Mouse (Mus musculus): ENCODE measurements at regions not wholly inside any gene's neighbourhood (a gene's known extent, or its start where the extent isn't known, plus 50 kb on each side); places are given as distances from the start of the nearest gene placed in this dataset.

GRCm38 (mm10) chr8:86368062-86368461, 212.4 kb downstream of the Abcc12 start:
- Histone ChIP-seq H3K4me3 (replicated peaks; ENCODE audit: low read length) (no peak overlapping the region), H3K4me2 (ENCODE audit: low read depth, low read length) (no peak overlapping the region), H3K27me3 (ENCODE audit: control insufficient read depth, insufficient read depth, low read length) (no peaks in the 10 kb centered on the region), H3K27ac (ENCODE audit: low read length) (no peak overlapping the region), H3K4me1 (ENCODE audit: control insufficient read depth, insufficient read depth, low read length) (no peaks in the 10 kb centered on the region), H3K36me3 (ENCODE audit: control insufficient read depth, insufficient read depth, low read length) (no peaks in the 10 kb centered on the region), H3K9ac (ENCODE audit: low read length) (no peak overlapping the region), H3K9me3 (replicated peaks; ENCODE audit: control insufficient read depth, low read length) (no peaks in the 10 kb centered on the region)
- WGBS: 74% methylated on average over 5 of the region's 5 CpGs
- ATAC-seq (ENCODE audit: insufficient read depth, low FRiP score): no peak

- Histone ChIP-seq H3K27me3 (ENCODE audit: control insufficient read depth, insufficient read depth, low read length) (no peaks in the 10 kb centered on the region), H3K4me2 (ENCODE audit: low read depth, low read length) (no peak overlapping the region), H3K9me3 (replicated peaks; ENCODE audit: control insufficient read depth, low read length) (no peaks in the 10 kb centered on the region), H3K4me3 (replicated peaks; ENCODE audit: low read length) (no peak overlapping the region), H3K9ac (ENCODE audit: low read length) (no peak overlapping the region), H3K4me1 (ENCODE audit: control insufficient read depth, insufficient read depth, low read length) (no peaks in the 10 kb centered on the region), H3K36me3 (ENCODE audit: control insufficient read depth, insufficient read depth, low read length) (no peaks in the 10 kb centered on the region), H3K27ac (ENCODE audit: low read length) (no peak overlapping the region)
- 91% methylated on average over 4 of the region's 4 CpGs for WGBS
- no peak for ATAC-seq (ENCODE audit: insufficient read depth, low FRiP score)
These were observed 213.8 kb downstream of the Abcc12 start for GRCm38 (mm10) chr8:86366636-86367035.

GRCm38 (mm10) chr8:86365726-86366125, 214.8 kb downstream of the Abcc12 start:
- H3K9me3 ChIP-seq (replicated peaks; ENCODE audit: control insufficient read depth, low read length): no peaks in the 10 kb centered on the region
- no peak overlapping the region for H3K9ac ChIP-seq (ENCODE audit: low read length)
- H3K27ac ChIP-seq (ENCODE audit: low read length): no peak overlapping the region
- H3K27me3 ChIP-seq (ENCODE audit: control insufficient read depth, insufficient read depth, low read length): no peaks in the 10 kb centered on the region
- no peak overlapping the region for H3K4me3 ChIP-seq (replicated peaks; ENCODE audit: low read length)
- no peaks in the 10 kb centered on the region for H3K36me3 ChIP-seq (ENCODE audit: control insufficient read depth, insufficient read depth, low read length)
- 73% methylated on average over 5 of the region's 5 CpGs for WGBS
- ATAC-seq (ENCODE audit: insufficient read depth, low FRiP score): no peak
- no peak overlapping the region for H3K4me2 ChIP-seq (ENCODE audit: low read depth, low read length)
- H3K4me1 ChIP-seq (ENCODE audit: control insufficient read depth, insufficient read depth, low read length): no peaks in the 10 kb centered on the region

GRCm38 (mm10) chr8:86364898-86365297, 215.6 kb downstream of the Abcc12 start:
- H3K27me3 ChIP-seq (ENCODE audit: control insufficient read depth, insufficient read depth, low read length): no peaks in the 10 kb centered on the region
- no peak overlapping the region for H3K27ac ChIP-seq (ENCODE audit: low read length)
- WGBS: 45% methylated on average over 2 of the region's 2 CpGs
- ATAC-seq (ENCODE audit: insufficient read depth, low FRiP score): no peak
- H3K9me3 ChIP-seq (replicated peaks; ENCODE audit: control insufficient read depth, low read length): no peaks in the 10 kb centered on the region
- no peaks in the 10 kb centered on the region for H3K36me3 ChIP-seq (ENCODE audit: control insufficient read depth, insufficient read depth, low read length)
- no peaks in the 10 kb centered on the region for H3K4me1 ChIP-seq (ENCODE audit: control insufficient read depth, insufficient read depth, low read length)
- no peak overlapping the region for H3K4me3 ChIP-seq (replicated peaks; ENCODE audit: low read length)
- no peak overlapping the region for H3K9ac ChIP-seq (ENCODE audit: low read length)
- no peak overlapping the region for H3K4me2 ChIP-seq (ENCODE audit: low read depth, low read length)

GRCm38 (mm10) chr8:86360283-86360682, 220.2 kb downstream of the Abcc12 start:
- ATAC-seq (ENCODE audit: insufficient read depth, low FRiP score): no peak
- Histone ChIP-seq H3K27ac (ENCODE audit: low read length) (no peak overlapping the region), H3K36me3 (ENCODE audit: control insufficient read depth, insufficient read depth, low read length) (no peaks in the 10 kb centered on the region), H3K9me3 (replicated peaks; ENCODE audit: control insufficient read depth, low read length) (no peaks in the 10 kb centered on the region), H3K9ac (ENCODE audit: low read length) (no peak overlapping the region), H3K4me1 (ENCODE audit: control insufficient read depth, insufficient read depth, low read length) (no peaks in the 10 kb centered on the region), H3K27me3 (ENCODE audit: control insufficient read depth, insufficient read depth, low read length) (no peaks in the 10 kb centered on the region), H3K4me2 (ENCODE audit: low read depth, low read length) (no peak overlapping the region), H3K4me3 (replicated peaks; ENCODE audit: low read length) (no peak overlapping the region)
- 50% methylated on average over 2 of the region's 2 CpGs for WGBS

GRCm38 (mm10) chr8:86359518-86359917, 221.0 kb downstream of the Abcc12 start:
- H3K4me3 ChIP-seq (replicated peaks; ENCODE audit: low read length): no peak overlapping the region
- H3K4me2 ChIP-seq (ENCODE audit: low read depth, low read length): no peak overlapping the region
- no peak overlapping the region for H3K9ac ChIP-seq (ENCODE audit: low read length)
- no peaks in the 10 kb centered on the region for H3K27me3 ChIP-seq (ENCODE audit: control insufficient read depth, insufficient read depth, low read length)
- H3K27ac ChIP-seq (ENCODE audit: low read length): no peak overlapping the region
- no peaks in the 10 kb centered on the region for H3K36me3 ChIP-seq (ENCODE audit: control insufficient read depth, insufficient read depth, low read length)
- H3K4me1 ChIP-seq (ENCODE audit: control insufficient read depth, insufficient read depth, low read length): no peaks in the 10 kb centered on the region
- ATAC-seq (ENCODE audit: insufficient read depth, low FRiP score): no peak
- H3K9me3 ChIP-seq (replicated peaks; ENCODE audit: control insufficient read depth, low read length): no peaks in the 10 kb centered on the region
- WGBS: 10% methylated on average over 3 of the region's 3 CpGs

- H3K9me3 ChIP-seq (replicated peaks; ENCODE audit: control insufficient read depth, low read length): no peaks in the 10 kb centered on the region
- no peak for ATAC-seq (ENCODE audit: insufficient read depth, low FRiP score)
- no peak overlapping the region for H3K4me2 ChIP-seq (ENCODE audit: low read depth, low read length)
- 67% methylated on average over 3 of the region's 3 CpGs for WGBS
- no peak overlapping the region for H3K27ac ChIP-seq (ENCODE audit: low read length)
- H3K9ac ChIP-seq (ENCODE audit: low read length): no peak overlapping the region
- no peaks in the 10 kb centered on the region for H3K27me3 ChIP-seq (ENCODE audit: control insufficient read depth, insufficient read depth, low read length)
- no peaks in the 10 kb centered on the region for H3K36me3 ChIP-seq (ENCODE audit: control insufficient read depth, insufficient read depth, low read length)
- no peaks in the 10 kb centered on the region for H3K4me1 ChIP-seq (ENCODE audit: control insufficient read depth, insufficient read depth, low read length)
- H3K4me3 ChIP-seq (replicated peaks; ENCODE audit: low read length): no peak overlapping the region
These were observed 226.7 kb downstream of the Abcc12 start for GRCm38 (mm10) chr8:86353816-86354215.

- whole genome bisulfite sequencing: 78% methylated on average over 7 of the region's 7 CpGs
- ATAC-seq (ENCODE audit: insufficient read depth, low FRiP score): no peak
These were observed 228.8 kb downstream of the Abcc12 start for GRCm38 (mm10) chr8:86351545-86352190.

GRCm38 (mm10) chr8:86350128-86350527, 230.4 kb downstream of the Abcc12 start:
- H3K9me3 ChIP-seq (replicated peaks; ENCODE audit: control insufficient read depth, low read length): no peaks in the 10 kb centered on the region; the same call in 1 of the 2 replicates
- H3K4me3 ChIP-seq (replicated peaks; ENCODE audit: low read length): no peak overlapping the region
- H3K27ac ChIP-seq (ENCODE audit: low read length): no peak overlapping the region
- 72% methylated on average over 2 of the region's 2 CpGs for WGBS
- H3K36me3 ChIP-seq (ENCODE audit: control insufficient read depth, insufficient read depth, low read length): no peaks in the 10 kb centered on the region
- ATAC-seq (ENCODE audit: insufficient read depth, low FRiP score): no peak
- no peaks in the 10 kb centered on the region for H3K27me3 ChIP-seq (ENCODE audit: control insufficient read depth, insufficient read depth, low read length)
- no peak overlapping the region for H3K9ac ChIP-seq (ENCODE audit: low read length)
- no peak overlapping the region for H3K4me2 ChIP-seq (ENCODE audit: low read depth, low read length)
- no peaks in the 10 kb centered on the region for H3K4me1 ChIP-seq (ENCODE audit: control insufficient read depth, insufficient read depth, low read length)

More at GRCm38 (mm10) chr8:86351545-86352190, 228.8 kb downstream of the Abcc12 start:
- Histone ChIP-seq H3K27me3 (ENCODE audit: control insufficient read depth, insufficient read depth, low read length) (no peaks in the 10 kb centered on the region), H3K36me3 (ENCODE audit: control insufficient read depth, insufficient read depth, low read length) (no peaks in the 10 kb centered on the region), H3K4me3 (replicated peaks; ENCODE audit: low read length) (no peak overlapping the region), H3K9ac (ENCODE audit: low read length) (no peak overlapping the region), H3K4me1 (ENCODE audit: control insufficient read depth, insufficient read depth, low read length) (no peaks in the 10 kb centered on the region), H3K4me2 (ENCODE audit: low read depth, low read length) (no peak overlapping the region), H3K9me3 (replicated peaks; ENCODE audit: control insufficient read depth, low read length) (no peaks in the 10 kb centered on the region; the same call in 1 of the 2 replicates), H3K27ac (ENCODE audit: low read length) (no peak overlapping the region)
